Mouse (Mus musculus): ENCODE measurements around the gene Tctn3.
"Not testable (repeated sequence)": the region's sequence is repeated elsewhere in the genome, so short reads cannot be mapped to it uniquely, and the experiment has no call there.

The Tctn3 gene

GRCm38 (mm10) chr19:40625935-40626334 lies 13.9 kb upstream of the Tctn3 start:
- no peak for DNase-seq (ENCODE audit: low read depth)

- DNase-seq (ENCODE audit: low read depth) = not testable (repeated sequence)
Measured at GRCm38 (mm10) chr19:40621616-40622015, 9.6 kb upstream of the Tctn3 start.

DNA sequence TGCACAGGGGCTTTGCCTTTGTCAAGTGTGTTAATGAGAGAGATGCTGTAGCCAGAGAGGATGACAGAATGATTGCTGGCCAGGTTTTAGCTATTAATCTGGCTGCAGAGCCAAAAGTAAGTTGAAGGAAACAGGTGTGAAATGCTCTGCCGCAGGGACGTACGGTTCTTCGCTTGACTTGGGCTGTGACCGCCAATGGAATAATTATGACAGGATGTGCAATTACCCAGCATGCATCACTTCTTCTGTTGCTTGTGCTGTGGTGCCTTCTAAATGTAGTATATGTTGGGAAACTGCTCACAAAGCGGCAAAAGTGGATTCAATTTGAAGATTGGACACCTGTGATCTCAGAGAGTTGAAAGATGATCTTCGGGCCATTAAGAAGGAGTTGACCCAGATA lies 4.0 kb upstream of the Tctn3 start:
- DNase-seq (ENCODE audit: low read depth) = peak; percentile 83

DNA sequence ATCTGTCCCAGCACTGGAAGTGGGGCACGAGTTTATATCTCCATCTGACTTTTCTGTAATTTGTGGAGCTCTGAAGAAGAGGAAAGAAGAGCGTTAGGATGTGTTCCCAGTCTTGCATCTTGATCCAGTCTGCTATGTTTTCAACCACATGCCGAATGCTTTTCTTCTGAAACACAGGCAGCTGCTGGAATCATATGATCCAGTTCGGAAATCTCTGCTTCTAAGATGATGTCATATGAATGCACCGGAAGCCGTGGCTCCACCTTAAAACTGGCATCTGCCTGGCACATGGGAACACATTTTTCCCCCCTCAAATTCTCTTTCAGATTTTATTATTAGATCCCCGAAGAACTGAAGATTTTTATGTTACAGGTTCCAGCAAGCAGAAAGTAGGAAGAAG lies 2.8 kb upstream of the Tctn3 start:
- DNase-seq (ENCODE audit: low read depth) = no peak

- DNase-seq (ENCODE audit: low read depth) = no peak
Measured at GRCm38 (mm10) chr19:40607676-40608075, 4.4 kb downstream of the Tctn3 start.

DNA sequence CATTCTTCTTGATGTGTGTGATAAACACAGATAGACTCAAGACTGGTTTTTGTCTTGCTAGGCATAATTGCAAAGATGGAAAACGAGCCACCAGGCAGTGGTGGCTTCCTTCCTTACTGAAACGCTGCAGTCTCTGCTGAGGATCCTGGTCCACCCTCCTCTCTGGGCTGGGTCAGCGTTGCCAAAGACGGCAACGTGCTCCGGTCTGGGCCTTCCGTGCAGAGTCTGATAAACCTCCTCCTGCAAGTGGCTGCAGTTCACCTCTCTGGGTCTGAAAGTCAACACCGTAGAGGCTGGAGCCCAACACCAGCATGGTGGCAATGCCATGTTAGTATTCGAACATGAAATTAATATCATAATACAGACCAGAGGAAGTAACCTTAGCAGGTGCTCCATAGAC lies 6.8 kb downstream of the Tctn3 start:
- no peak for DNase-seq (ENCODE audit: low read depth)

- DNase-seq (ENCODE audit: low read depth) = no peak
Measured at GRCm38 (mm10) chr19:40601870-40602269, 10.2 kb downstream of the Tctn3 start.

GRCm38 (mm10) chr19:40600846-40601245 lies 11.2 kb downstream of the Tctn3 start:
- DNase-seq (ENCODE audit: low read depth) = not testable (repeated sequence)

DNA sequence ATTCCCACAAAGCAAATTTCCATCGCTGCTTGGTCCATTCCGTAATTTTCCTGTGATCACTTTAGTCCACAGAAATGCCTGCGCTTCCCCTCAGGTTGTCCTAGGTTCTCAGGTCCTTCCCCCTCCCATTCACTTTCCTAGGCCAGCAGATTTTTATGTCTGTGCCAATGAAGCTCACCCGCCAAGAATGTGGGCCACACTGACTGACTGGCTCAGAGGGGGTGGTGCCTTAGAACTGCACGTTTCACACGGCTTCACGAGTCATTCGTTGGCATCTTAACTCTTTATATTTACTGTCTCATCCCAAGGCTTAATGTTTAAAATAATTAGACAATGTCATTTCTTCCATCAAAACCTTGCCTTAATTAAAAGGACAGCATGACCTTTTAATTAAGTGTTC lies 16.2 kb downstream of the Tctn3 start:
- no peak for DNase-seq (ENCODE audit: low read depth)

DNA sequence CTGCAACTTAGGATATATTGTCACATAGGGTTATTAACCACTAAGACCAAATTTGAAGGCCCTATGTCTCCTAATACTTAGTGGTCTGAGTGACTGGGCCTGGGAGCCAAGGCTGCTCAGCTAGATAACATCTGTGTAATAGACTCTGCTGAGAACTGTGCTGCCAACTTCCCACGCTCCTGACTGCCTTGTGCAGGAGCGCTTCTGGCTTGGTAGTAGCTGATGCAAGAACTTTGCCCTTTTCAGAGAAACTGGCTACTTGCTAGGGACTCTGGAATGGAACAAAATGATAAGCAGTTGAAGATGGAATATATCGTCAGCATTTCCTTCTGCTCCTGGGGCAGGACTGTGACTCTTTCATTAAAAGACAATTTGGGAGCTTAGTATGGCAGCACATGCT lies 16.8 kb downstream of the Tctn3 start:
- DNase-seq (ENCODE audit: low read depth) = no peak

GRCm38 (mm10) chr19:40589530-40589880 lies 22.5 kb downstream of the Tctn3 start:
- no peak for DNase-seq (ENCODE audit: low read depth)

DNA sequence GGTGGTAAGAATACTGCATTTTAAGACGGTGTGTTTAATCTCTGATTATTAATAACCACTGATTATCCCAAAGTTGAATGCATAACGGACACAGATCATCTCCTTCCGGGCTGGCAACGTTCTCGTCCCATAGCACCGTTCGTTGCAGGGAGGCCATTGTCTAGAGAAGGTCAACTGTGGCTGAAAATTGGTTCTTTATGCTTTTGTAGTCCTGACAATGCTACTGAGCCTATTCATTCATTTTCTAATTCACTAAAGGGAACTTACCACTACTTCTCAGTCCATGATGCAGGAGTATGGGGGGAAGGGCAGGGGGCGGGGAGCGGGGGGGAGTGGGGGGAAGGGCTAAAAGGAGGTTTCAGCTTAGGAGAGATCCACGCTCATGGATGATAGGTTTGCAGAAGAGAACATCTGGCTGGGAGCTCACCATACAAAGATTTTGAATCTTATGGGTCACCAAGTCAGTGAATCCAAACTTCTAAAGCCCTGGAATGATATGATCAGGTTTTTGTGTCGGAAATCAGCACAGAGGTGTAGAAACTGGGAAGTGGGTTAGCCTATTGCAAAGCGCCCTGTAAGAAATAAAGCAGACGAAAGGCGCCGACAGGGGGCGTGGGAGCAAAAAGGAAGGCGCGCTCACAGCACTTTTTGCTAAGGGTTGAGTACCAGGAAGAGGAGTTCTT lies 23.0 kb downstream of the Tctn3 start:
- DNase-seq (ENCODE audit: low read depth) = peak; percentile 99

DNA sequence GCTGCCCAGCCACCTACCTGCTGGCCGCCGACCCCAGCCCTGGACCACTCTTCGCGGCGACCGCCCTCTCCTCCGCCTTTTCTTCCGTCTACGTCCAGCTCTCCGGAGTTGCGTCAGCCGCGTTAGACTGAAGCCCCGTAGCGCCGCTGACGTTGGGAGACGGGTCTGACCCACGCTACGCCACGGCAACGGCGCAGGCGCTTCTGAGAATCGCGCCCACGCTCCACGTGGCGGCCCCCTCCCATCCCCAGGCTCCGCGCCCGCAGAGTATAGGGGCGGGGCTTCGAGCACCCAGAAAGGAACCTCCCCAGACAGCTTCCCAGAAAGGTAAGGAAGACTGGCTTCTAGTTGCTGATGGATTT lies 23.8 kb downstream of the Tctn3 start, which contains the start of gene Aldh18a1:
TSS of gene Aldh18a1 (minus strand) at position 171 of the 362 bp plus-strand sequence.
- DNase-seq (ENCODE audit: low read depth) = peak; percentile 98

DNA sequence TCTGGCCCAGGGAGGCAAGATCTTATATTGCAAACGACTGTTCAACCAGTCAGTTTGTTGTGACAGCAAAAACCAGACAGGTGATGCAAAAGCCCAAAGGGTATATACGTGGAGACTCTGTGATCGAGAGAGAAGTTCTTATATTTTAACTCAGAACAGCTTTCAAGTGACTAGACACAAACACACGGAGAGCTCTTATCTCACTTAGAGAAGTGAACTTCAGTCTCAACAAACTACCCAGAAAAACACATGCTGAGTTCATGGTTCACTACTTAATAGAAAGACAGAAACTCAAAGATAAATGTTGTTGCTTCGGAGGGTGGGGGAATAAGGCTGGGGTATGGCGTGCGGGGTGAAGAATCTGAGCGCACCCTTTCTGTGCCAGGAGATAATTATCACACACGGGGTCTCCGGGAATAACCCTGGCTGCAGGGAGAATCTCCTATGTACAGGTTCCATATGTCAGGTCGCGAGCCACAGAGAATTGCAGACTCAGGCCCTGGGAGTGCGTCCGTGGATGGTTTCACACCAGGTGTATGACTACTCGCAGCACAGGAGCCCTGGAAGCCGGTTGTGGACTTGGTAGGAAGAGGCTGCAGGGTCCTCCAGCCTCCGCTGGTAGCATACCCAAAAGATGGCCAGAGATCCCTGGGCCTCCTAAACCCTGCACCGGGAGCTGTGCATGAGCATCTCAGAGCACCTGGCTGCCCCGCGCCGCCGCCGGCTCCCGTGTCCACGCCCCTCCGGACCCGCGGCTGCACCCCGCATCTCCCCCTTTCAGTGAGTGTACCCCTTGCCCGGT lies 24.3 kb downstream of the Tctn3 start:
- DNase-seq (ENCODE audit: low read depth) = no peak

DNA sequence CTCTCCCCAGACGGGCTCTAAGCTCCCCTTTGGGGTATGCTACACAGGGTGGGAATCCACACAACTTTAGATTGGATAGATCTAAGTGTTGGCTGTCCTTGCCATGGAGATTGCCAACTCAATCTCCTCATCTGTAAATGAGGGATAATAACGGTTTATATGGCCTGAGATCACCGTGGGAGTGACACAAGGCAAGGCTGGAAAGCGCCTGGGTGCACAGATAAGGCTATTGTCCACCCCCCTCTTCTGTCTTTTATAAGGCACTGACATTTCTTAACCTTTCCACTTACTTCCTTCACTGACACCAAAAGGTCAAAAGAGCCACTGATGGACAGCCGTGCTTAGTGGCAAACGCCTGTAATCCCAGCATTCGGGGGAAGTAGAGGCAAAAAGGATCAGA lies 25.1 kb downstream of the Tctn3 start:
- DNase-seq (ENCODE audit: low read depth) = no peak

GRCm38 (mm10) chr19:40581662-40582061 lies 30.4 kb downstream of the Tctn3 start:
- no peak for DNase-seq (ENCODE audit: low read depth)

DNA sequence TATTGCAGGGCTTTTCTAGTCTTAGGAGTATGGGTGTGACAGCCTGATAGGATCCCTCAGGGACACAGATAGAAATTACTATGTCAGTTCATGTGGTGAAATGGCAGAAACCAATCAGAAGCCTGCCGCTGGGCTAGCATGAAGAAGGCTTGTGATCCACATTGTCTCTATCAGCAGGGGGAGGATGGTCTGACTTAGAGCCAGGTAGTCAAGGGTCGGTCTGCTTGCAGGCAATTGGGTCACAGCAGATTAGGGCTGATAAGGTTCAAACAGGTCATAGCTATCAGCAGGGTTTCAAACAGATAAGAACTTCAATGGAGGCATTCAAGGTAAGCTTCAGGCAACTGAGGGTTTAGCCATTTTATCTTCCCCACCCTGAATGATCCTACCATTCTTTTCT lies 31.1 kb downstream of the Tctn3 start:
- no peak for DNase-seq (ENCODE audit: low read depth)

DNA sequence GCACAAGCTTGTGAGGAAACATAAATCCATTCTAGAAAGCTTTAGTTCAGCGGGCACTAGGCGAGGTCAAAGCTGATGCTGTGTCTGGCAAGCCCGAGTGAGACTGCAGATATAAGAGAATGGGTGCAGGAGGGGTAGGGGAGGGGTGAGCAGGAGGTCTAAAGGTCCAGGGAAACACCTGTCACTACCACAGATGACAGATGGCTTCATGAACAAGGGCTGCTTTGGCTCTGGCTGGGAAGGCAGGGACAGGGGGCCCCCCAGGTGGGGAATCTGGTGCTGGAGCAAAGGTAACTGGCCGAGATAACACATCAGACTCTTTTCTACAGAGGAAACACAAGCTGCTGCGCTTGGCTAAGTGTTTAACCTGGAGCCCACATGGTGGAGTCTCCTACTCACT lies 36.6 kb downstream of the Tctn3 start:
- DNase-seq (ENCODE audit: low read depth) = no peak

DNA sequence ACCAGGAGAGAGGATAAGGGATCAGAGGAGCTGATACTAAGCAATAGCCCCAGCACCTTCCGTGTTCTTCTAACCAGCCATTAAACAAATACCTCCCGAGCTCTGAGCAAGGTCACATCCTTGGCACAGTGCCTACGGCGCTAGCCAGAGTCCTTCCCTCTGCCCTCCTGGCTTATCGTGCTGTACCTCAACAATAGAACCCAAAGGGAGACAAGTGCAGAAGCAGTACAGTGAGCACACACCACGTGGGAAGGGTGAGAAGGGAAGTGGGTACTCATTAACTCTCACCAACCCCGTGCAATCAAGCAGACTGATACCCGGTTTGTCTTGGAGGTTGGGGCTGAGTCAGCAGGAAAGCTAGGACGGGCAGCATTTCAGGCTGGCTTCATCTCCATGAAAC lies 41.3 kb downstream of the Tctn3 start:
- no peak for DNase-seq (ENCODE audit: low read depth)

DNA sequence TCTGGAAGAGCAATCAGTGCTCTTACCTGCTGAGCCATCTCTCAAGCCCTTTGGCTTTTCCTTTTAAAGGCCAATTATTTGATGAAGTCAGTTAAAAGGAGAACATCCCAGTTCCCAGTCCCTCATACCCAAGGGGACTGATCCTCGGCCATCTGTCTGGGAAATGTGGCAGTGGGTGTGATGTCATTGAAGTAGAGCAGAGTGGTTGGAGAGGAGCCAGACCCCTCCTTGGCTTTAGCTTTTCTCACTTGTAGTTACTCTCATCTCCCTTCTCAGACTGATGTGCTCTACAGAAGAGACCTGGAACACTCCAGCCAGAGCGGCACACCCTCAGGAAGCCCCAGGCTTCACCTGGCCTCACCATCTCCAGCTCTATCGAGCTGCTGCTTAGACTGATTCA lies 44.4 kb downstream of the Tctn3 start:
- no peak for DNase-seq (ENCODE audit: low read depth)

GRCm38 (mm10) chr19:40563880-40564645 lies 48.0 kb downstream of the Tctn3 start:
- DNase-seq (ENCODE audit: low read depth) = no peak

DNA sequence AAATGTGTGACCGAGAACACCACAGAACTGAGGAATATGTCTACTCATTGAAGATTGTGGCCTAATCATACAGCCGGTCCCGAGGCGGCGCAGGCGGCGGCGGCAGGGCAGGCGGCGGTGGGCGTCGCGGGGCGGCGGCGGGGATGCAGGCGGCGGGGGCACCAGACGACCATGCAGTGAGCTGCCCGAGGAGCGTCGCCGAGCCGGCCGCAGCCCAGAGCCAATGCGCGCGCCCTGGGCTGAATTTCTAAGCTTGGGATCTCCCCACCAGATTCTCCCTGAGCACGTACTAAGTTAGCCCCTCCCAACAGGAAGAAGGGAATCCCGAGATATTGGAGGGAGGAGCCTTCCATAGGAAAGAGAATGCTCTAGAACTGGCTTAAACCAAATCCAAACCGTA lies 50.5 kb downstream of the Tctn3 start:
- not testable (repeated sequence) for DNase-seq (ENCODE audit: low read depth)

GRCm38 (mm10) chr19:40556029-40556428 lies 56.0 kb downstream of the Tctn3 start:
- no peak for DNase-seq (ENCODE audit: low read depth)
